Mouse (Mus musculus) E14TG2a.4 (cell line): ENCODE data around the gene Olfr984.

Source experiments
- H3K27me3 ChIP-seq: 2 replicates; pipeline ENCODE4 v1.6.1; 2014; ENCODE audit warnings: low read length, control low read depth; ENCODE audit not compliant: insufficient read depth
- H3K36me3 ChIP-seq: 2 replicates; pipeline ENCODE4 v1.6.1; 2014; ENCODE audit warnings: low read length, control low read depth; ENCODE audit not compliant: insufficient read depth
- H3K4me1 ChIP-seq: replicated peaks from 2 replicates; pipeline ENCODE4 v1.6.1; 2014; ENCODE audit warnings: low read depth, low read length, control low read depth
- H3K4me3 ChIP-seq: replicated peaks from 2 replicates; pipeline ENCODE4 v1.5.1; 2014; ENCODE audit warnings: mild to moderate bottlenecking, low read length
- H3K9me3 ChIP-seq: 2 replicates; pipeline ENCODE4 v1.6.1; 2014; ENCODE audit warnings: low read length, control low read depth
- CTCF ChIP-seq: conservative IDR thresholded peaks from 2 replicates; pipeline ENCODE4 v1.5.1; 2014; ENCODE audit warnings: low read length
- NANOG ChIP-seq: IDR thresholded peaks from 2 replicates; pipeline ENCODE4 v1.6.1; 2014; ENCODE audit warnings: borderline replicate concordance, low read length, mixed read lengths
- POU5F1 ChIP-seq: IDR thresholded peaks from 2 replicates; pipeline ENCODE4 v1.6.1; 2014; ENCODE audit warnings: low read length, borderline replicate concordance

Gene Olfr984

GRCm38 (mm10) chr9:40114106-40114505 lies at the start of gene Olfr984:
Olfr984 (minus strand) TSS chr9:40114206.
- H3K36me3 ChIP-seq = no peaks in the 10 kb centered on the region
- no peaks in the 10 kb centered on the region for H3K27me3 ChIP-seq
- H3K9me3 ChIP-seq = no peaks in the 10 kb centered on the region
- H3K4me1 ChIP-seq = no peaks in the 10 kb centered on the region
- no peak within 1 kb of the TSS for H3K4me3 ChIP-seq
- TF ChIP-seq CTCF = no peak
- TF ChIP-seq NANOG = no peak
- no peak for TF ChIP-seq POU5F1

DNA sequence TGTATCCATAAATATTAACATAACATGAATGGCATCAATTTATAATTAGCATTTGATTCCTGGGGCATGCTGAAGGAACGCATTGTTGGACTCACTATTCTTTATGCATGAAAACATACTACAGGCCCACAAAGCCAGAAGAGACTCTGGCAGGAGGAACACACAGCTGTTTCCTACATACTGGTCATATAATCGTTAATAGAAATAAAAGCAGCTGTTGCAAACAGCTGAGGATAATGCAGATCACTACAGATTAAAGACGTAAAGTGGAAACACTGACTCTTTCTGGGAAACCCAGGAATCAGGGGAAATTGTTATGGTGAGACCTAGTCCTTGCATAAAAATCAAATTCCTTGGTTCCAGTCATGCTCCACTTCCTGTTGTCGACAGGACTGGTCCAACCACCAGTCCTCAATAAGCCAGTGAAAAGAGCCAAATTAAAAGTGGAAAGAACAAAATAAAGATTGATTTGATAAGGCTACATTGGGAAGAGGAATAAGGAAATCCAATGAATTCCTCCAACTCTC lies 41.2 kb upstream of the Olfr984 start:
- no peaks in the 10 kb centered on the region for H3K9me3 ChIP-seq
- H3K4me3 ChIP-seq = no peak overlapping the region
- no peaks in the 10 kb centered on the region for H3K4me1 ChIP-seq
- TF ChIP-seq POU5F1 (no peak), NANOG (no peak), CTCF (no peak)
- H3K27me3 ChIP-seq = peaks cover 5% of the 10 kb centered on the region
- no peaks in the 10 kb centered on the region for H3K36me3 ChIP-seq

GRCm38 (mm10) chr9:40141544-40141943 lies 27.5 kb upstream of the Olfr984 start:
- Histone ChIP-seq H3K27me3 (no peaks in the 10 kb centered on the region), H3K4me3 (no peak overlapping the region), H3K9me3 (no peaks in the 10 kb centered on the region), H3K36me3 (no peaks in the 10 kb centered on the region), H3K4me1 (peaks cover 3% of the 10 kb centered on the region)
- TF ChIP-seq NANOG = no peak
- no peak for TF ChIP-seq POU5F1
- no peak for TF ChIP-seq CTCF

DNA sequence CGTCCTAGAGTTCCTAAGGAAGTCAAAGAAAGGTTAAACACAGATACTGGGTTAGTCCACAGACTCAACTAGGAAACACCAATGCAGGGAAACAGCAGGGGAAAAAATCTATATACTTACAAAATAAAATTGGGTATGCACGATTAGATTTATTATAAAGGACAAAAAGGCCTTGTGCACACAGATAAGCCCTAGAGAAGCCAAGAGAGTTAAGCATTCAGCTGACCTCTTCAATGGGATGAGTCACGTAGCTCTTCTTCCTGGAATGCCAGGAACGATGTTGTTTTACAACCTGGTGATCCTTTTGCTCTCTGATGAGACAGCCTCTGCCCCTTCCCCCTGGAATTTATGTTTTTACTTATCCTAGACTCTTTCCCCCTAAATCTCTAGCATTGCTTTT lies 25.5 kb upstream of the Olfr984 start:
- H3K9me3 ChIP-seq = no peaks in the 10 kb centered on the region
- no peaks in the 10 kb centered on the region for H3K36me3 ChIP-seq
- H3K27me3 ChIP-seq = no peaks in the 10 kb centered on the region
- no peak overlapping the region for H3K4me3 ChIP-seq
- H3K4me1 ChIP-seq = peaks cover 3% of the 10 kb centered on the region
- TF ChIP-seq NANOG (no peak), CTCF (no peak), POU5F1 (no peak)

DNA sequence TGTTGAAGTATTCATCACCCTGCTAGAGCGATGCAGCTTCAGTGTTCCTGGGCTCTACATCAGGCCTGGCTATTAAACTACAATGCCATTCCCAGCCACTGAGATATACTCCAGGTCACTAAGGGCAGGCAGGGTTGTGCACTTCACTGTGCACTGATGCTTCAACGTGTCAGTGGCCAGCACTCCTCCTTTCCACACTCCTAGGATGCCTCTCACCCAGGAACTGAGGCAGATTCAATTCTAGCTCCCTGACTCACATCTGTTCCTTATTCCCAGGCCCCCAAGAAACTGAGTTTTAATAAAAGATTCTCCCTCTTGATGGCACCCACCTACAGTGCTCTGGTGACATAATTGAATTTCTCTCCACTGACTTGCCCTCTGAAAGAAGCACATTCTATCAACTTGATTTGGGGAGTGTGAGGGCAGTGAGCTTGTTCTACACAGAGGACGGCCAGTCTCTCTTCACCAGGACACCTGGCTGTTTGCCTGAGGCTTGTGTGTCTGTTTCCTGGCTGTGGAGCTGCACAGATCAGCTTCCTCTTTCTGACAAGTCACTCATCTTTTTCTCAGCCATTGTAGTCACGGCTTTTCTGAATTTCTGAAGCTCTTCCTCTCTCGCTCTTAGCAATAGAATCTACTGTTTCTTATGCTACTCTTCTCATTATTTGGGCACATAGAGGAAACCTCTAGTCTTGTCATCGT lies 23.1 kb upstream of the Olfr984 start:
- Histone ChIP-seq H3K9me3 (no peaks in the 10 kb centered on the region), H3K4me1 (peaks cover 3% of the 10 kb centered on the region), H3K4me3 (no peak overlapping the region), H3K36me3 (no peaks in the 10 kb centered on the region), H3K27me3 (no peaks in the 10 kb centered on the region)
- no peak for TF ChIP-seq NANOG
- no peak for TF ChIP-seq CTCF
- TF ChIP-seq POU5F1 = no peak

DNA sequence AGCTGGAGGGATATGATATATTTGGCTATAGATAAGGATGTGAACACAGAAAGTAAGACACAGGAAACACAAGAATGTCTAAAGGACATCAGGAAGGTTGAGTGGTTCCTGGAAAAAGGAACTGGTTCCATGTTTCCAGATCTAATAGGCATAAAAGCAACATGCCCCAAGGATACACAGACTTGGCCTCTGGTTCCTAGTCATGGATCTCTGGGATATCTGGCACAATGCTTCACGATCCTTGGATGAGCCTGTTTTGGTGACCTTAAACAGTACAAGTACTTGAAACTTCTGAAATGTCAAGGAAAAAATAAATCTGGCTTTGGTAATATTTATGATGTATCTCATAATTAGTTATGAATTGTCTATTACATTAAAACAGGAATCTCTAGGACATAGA lies 16.6 kb upstream of the Olfr984 start:
- Histone ChIP-seq H3K36me3 (no peaks in the 10 kb centered on the region), H3K4me3 (no peak overlapping the region), H3K4me1 (no peaks in the 10 kb centered on the region), H3K27me3 (no peaks in the 10 kb centered on the region), H3K9me3 (no peaks in the 10 kb centered on the region)
- TF ChIP-seq NANOG (no peak), POU5F1 (no peak), CTCF (no peak)

DNA sequence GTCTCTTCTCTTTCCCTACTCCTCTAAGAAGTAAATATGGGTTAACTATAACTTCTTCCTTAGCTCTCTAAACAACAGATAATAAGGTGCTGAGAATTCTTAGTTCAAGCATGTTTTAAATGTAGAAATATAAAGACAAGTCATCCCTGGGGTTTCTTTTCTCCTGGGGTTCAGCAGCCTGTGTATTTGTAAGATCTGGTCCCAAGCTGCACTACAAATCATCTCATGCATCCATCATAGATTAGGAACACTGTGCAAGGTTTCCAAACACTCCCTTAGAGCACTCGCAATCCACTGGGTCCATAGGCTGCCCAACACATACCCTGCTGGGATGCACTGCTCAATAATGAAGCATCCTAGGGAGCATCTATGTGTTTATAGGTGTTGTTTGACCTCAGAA lies 16.1 kb upstream of the Olfr984 start, which contains the start of gene Olfr985:
Gene Olfr985 (minus strand): TSS at position 101 of the 400 bp plus-strand sequence.
- TF ChIP-seq CTCF (no peak), POU5F1 (no peak), NANOG (no peak)
- H3K27me3 ChIP-seq = no peaks in the 10 kb centered on the region
- H3K4me3 ChIP-seq = no peak within 1 kb of the TSS
- no peaks in the 10 kb centered on the region for H3K4me1 ChIP-seq
- H3K9me3 ChIP-seq = no peaks in the 10 kb centered on the region
- no peaks in the 10 kb centered on the region for H3K36me3 ChIP-seq

- Histone ChIP-seq H3K27me3 (no peaks in the 10 kb centered on the region), H3K36me3 (no peaks in the 10 kb centered on the region), H3K9me3 (no peaks in the 10 kb centered on the region), H3K4me1 (no peaks in the 10 kb centered on the region), H3K4me3 (no peak overlapping the region)
- TF ChIP-seq NANOG = no peak
- TF ChIP-seq CTCF = no peak
- TF ChIP-seq POU5F1 = no peak
These were observed 3.3 kb upstream of the Olfr984 start for GRCm38 (mm10) chr9:40117287-40117659.

DNA sequence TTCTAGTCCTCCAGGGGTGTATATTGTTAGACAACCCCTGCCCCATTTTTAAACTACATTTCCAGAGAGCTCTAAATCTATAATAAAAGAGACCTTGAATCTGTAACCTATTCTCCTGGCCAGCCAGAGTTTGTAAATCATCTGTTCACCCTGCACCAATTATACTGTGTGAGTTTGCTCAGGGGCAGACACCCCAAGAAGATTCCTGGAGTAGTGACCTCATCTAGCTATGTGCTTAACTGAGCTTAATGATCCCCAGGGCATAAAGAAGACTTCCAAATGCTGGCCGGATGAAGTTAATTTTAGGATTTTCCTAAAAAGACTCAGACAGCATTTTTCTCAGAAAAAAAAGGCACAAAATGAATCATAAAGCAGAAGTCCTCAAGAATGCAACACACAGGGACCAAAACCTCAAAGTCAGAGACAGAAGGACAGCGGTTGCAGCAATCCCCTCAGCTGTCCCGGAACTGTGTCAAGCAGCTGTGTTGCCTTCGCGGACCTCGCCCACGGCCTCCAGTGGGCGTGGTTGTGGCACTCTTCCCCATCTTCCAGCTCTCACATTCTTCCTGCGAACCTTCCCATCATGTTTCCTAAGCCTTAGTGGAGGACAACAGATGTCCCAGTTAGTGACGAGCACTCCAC lies 2.8 kb upstream of the Olfr984 start:
- TF ChIP-seq POU5F1 = no peak
- no peak for TF ChIP-seq CTCF
- no peak for TF ChIP-seq NANOG

More for the DNA sequence above, 2.8 kb upstream of the Olfr984 start:
- Histone ChIP-seq H3K9me3 (no peaks in the 10 kb centered on the region), H3K4me3 (no peak overlapping the region), H3K27me3 (no peaks in the 10 kb centered on the region), H3K4me1 (no peaks in the 10 kb centered on the region), H3K36me3 (no peaks in the 10 kb centered on the region)
